Mouse (Mus musculus): ENCODE measurements at regions not wholly inside any gene's neighbourhood (a gene's known extent, or its start where the extent isn't known, plus 50 kb on each side); places are given as distances from the start of the nearest gene placed in this dataset.

GRCm38 (mm10) chr4:75714652-75715051, 436.5 kb upstream of the Dmac1 start:
- DNase-seq (ENCODE audit: low spot score) (no peak), ATAC-seq (ENCODE audit: extremely low read depth, insufficient number of reproducible peaks, low FRiP score, poor library complexity, severe bottlenecking) (no peak)
- Histone ChIP-seq H3K27me3 (ENCODE audit: insufficient read depth, low read length) (no peaks in the 10 kb centered on the region), H3K9me3 (replicated peaks) (no peaks in the 10 kb centered on the region), H3K4me1 (ENCODE audit: insufficient read depth, low read depth, low read length) (peaks cover 16% of the 10 kb centered on the region), H3K4me3 (ENCODE audit: low read depth, low read length) (no peak overlapping the region), H3K36me3 (replicated peaks) (no peaks in the 10 kb centered on the region)
- no peak for TF ChIP-seq CTCF (IDR thresholded peaks at IDR 0.05; ENCODE audit: low read depth, low read length)
- TF ChIP-seq GATA2 (IDR thresholded peaks at IDR 0.05; ENCODE audit: borderline replicate concordance, low read depth, low read length): no peak
- TF ChIP-seq TAL1 (conservative IDR thresholded peaks at IDR 0.05; ENCODE audit: low read depth, low read length): no peak
- TF ChIP-seq POLR2AphosphoS5 (IDR thresholded peaks at IDR 0.05; ENCODE audit: insufficient replicate concordance, low read depth, low read length): no peak
- no peak for TF ChIP-seq GATA1 (IDR thresholded peaks at IDR 0.05; ENCODE audit: borderline replicate concordance, low read length)

DNA sequence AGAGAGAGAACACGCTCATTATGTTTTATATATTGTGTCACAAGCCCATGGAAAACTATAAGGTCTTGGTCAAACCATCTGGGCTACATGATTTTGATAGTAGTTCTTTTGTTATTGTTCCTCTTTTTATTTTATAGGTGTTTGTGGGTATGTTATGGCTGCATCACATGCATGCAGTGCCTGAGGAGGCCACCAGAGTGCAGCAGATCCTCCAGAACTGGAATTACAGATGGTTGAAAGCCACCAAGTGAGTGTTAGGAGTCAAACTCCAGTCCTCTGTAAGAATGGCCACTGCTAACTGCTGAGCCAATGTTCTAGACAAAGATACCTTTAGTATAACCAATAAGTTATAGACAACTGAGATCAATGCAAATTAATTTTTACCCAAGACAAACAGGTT, 435.9 kb upstream of the Dmac1 start:
- Histone ChIP-seq H3K4me3 (ENCODE audit: low read depth, low read length) (no peak overlapping the region), H3K27me3 (ENCODE audit: insufficient read depth, low read length) (no peaks in the 10 kb centered on the region), H3K9me3 (replicated peaks) (no peaks in the 10 kb centered on the region), H3K36me3 (replicated peaks) (no peaks in the 10 kb centered on the region), H3K4me1 (ENCODE audit: insufficient read depth, low read depth, low read length) (peaks cover 9% of the 10 kb centered on the region)
- TF ChIP-seq CTCF (IDR thresholded peaks at IDR 0.05; ENCODE audit: low read depth, low read length) (peak; percentile 78), GATA2 (IDR thresholded peaks at IDR 0.05; ENCODE audit: borderline replicate concordance, low read depth, low read length) (no peak), GATA1 (IDR thresholded peaks at IDR 0.05; ENCODE audit: borderline replicate concordance, low read length) (no peak), TAL1 (conservative IDR thresholded peaks at IDR 0.05; ENCODE audit: low read depth, low read length) (no peak), POLR2AphosphoS5 (IDR thresholded peaks at IDR 0.05; ENCODE audit: insufficient replicate concordance, low read depth, low read length) (no peak)
- DNase-seq (ENCODE audit: low spot score) (no peak), ATAC-seq (ENCODE audit: extremely low read depth, insufficient number of reproducible peaks, low FRiP score, poor library complexity, severe bottlenecking) (peak; percentile 40; the same call in 1 of the 2 replicates)

- no peak for TF ChIP-seq POLR2AphosphoS5 (IDR thresholded peaks at IDR 0.05; ENCODE audit: insufficient replicate concordance, low read depth, low read length)
- TF ChIP-seq TAL1 (conservative IDR thresholded peaks at IDR 0.05; ENCODE audit: low read depth, low read length): no peak
- no peak for TF ChIP-seq GATA2 (IDR thresholded peaks at IDR 0.05; ENCODE audit: borderline replicate concordance, low read depth, low read length)
- no peak for TF ChIP-seq GATA1 (IDR thresholded peaks at IDR 0.05; ENCODE audit: borderline replicate concordance, low read length)
- TF ChIP-seq CTCF (IDR thresholded peaks at IDR 0.05; ENCODE audit: low read depth, low read length): no peak
- Histone ChIP-seq H3K4me1 (ENCODE audit: insufficient read depth, low read depth, low read length) (no peaks in the 10 kb centered on the region), H3K36me3 (replicated peaks) (no peaks in the 10 kb centered on the region), H3K4me3 (ENCODE audit: low read depth, low read length) (no peak overlapping the region), H3K9me3 (replicated peaks) (no peaks in the 10 kb centered on the region), H3K27me3 (ENCODE audit: insufficient read depth, low read length) (no peaks in the 10 kb centered on the region)
- no peak for ATAC-seq (ENCODE audit: extremely low read depth, insufficient number of reproducible peaks, low FRiP score, poor library complexity, severe bottlenecking)
- no peak for DNase-seq (ENCODE audit: low spot score)
Measured at GRCm38 (mm10) chr4:75700780-75701378, 422.8 kb upstream of the Dmac1 start.

DNA sequence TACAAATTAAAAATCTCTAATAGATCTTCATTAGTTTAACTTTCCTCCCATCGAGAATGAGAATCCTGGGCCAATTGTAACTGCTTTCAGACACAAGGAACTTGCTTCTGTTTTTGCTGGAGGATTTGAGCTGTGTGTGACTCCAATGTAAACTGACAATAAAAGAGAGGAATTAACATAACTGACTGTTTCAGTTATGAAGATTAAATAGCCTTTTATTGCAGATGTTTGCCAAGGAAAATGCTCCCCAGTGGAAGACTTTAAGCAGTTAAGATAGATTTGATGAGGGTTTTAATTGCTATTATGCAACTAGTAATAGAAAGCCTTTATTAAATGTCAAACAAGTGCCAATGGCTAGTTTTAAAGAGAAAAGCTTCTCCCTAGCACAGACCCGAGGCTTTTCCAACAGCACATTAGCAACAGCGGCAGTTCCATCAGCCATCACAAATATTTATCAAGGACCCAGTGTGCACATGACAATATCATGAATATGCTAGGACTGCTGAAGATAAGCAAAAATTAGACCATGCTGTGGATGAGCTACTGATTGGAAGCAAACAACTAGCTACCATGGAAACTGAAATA, 398.6 kb upstream of the Dmac1 start:
- Histone ChIP-seq H3K4me1 (ENCODE audit: insufficient read depth, low read depth, low read length) (no peaks in the 10 kb centered on the region), H3K4me3 (ENCODE audit: low read depth, low read length) (no peak overlapping the region), H3K27me3 (ENCODE audit: insufficient read depth, low read length) (no peaks in the 10 kb centered on the region), H3K36me3 (replicated peaks) (no peaks in the 10 kb centered on the region), H3K9me3 (replicated peaks) (no peaks in the 10 kb centered on the region)
- TF ChIP-seq GATA1 (IDR thresholded peaks at IDR 0.05; ENCODE audit: borderline replicate concordance, low read length) (no peak), GATA2 (IDR thresholded peaks at IDR 0.05; ENCODE audit: borderline replicate concordance, low read depth, low read length) (no peak), TAL1 (conservative IDR thresholded peaks at IDR 0.05; ENCODE audit: low read depth, low read length) (no peak), POLR2AphosphoS5 (IDR thresholded peaks at IDR 0.05; ENCODE audit: insufficient replicate concordance, low read depth, low read length) (no peak), CTCF (IDR thresholded peaks at IDR 0.05; ENCODE audit: low read depth, low read length) (no peak)
- ATAC-seq (ENCODE audit: extremely low read depth, insufficient number of reproducible peaks, low FRiP score, poor library complexity, severe bottlenecking): no peak
- DNase-seq (ENCODE audit: low spot score): no peak

DNA sequence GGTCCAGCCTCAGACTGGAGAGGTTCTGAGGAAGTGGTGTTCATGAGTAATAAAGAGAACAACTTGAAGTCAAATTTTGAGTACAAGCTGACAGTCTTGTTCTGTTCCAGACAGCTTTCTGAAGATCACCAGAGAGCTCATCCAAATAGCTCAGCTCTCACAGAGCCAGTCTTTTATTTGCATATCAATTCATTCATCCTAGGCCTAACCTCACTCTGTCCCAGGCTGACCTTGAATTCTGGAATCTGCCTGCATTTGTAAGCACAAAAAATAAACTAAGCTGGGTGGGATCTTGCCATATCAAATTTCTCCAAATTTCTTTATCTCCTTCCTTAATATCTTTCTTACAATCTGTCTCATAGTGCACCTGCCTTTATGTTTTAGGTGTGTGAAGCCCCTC, 362.9 kb upstream of the Dmac1 start:
- ATAC-seq (ENCODE audit: extremely low read depth, insufficient number of reproducible peaks, low FRiP score, poor library complexity, severe bottlenecking) (no peak), DNase-seq (ENCODE audit: low spot score) (no peak)
- Histone ChIP-seq H3K36me3 (replicated peaks) (no peaks in the 10 kb centered on the region), H3K4me1 (ENCODE audit: insufficient read depth, low read depth, low read length) (no peaks in the 10 kb centered on the region), H3K27me3 (ENCODE audit: insufficient read depth, low read length) (no peaks in the 10 kb centered on the region), H3K9me3 (replicated peaks) (no peaks in the 10 kb centered on the region), H3K4me3 (ENCODE audit: low read depth, low read length) (no peak overlapping the region)
- TF ChIP-seq GATA2 (IDR thresholded peaks at IDR 0.05; ENCODE audit: borderline replicate concordance, low read depth, low read length) (no peak), TAL1 (conservative IDR thresholded peaks at IDR 0.05; ENCODE audit: low read depth, low read length) (no peak), POLR2AphosphoS5 (IDR thresholded peaks at IDR 0.05; ENCODE audit: insufficient replicate concordance, low read depth, low read length) (no peak), GATA1 (IDR thresholded peaks at IDR 0.05; ENCODE audit: borderline replicate concordance, low read length) (no peak), CTCF (IDR thresholded peaks at IDR 0.05; ENCODE audit: low read depth, low read length) (no peak)

DNA sequence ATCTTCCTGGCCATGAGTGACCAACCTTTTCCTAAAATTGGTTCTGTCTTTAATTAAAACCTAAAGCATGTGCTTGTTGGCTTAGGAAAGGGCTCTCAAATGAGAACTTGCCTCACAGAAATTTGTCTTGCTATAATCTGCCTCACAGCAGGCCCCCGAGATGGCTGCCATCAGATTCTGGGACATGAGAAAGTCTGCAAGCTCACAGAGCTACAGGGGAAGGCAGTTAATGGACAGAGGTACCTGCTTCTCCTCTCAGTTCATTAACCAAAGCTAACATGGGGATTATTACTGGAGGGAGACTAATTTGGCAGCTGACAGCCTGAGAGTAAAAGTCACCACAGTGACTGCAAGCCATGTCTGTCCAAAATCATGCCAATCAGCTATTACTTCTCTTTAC, 358.5 kb upstream of the Dmac1 start:
- H3K36me3 ChIP-seq (replicated peaks): no peaks in the 10 kb centered on the region
- H3K9me3 ChIP-seq (replicated peaks): no peaks in the 10 kb centered on the region
- no peak overlapping the region for H3K4me3 ChIP-seq (ENCODE audit: low read depth, low read length)
- no peak for ATAC-seq (ENCODE audit: extremely low read depth, insufficient number of reproducible peaks, low FRiP score, poor library complexity, severe bottlenecking)
- H3K27me3 ChIP-seq (ENCODE audit: insufficient read depth, low read length): no peaks in the 10 kb centered on the region
- H3K4me1 ChIP-seq (ENCODE audit: insufficient read depth, low read depth, low read length): no peaks in the 10 kb centered on the region
- no peak for TF ChIP-seq GATA1 (IDR thresholded peaks at IDR 0.05; ENCODE audit: borderline replicate concordance, low read length)
- no peak for TF ChIP-seq CTCF (IDR thresholded peaks at IDR 0.05; ENCODE audit: low read depth, low read length)
- TF ChIP-seq TAL1 (conservative IDR thresholded peaks at IDR 0.05; ENCODE audit: low read depth, low read length): no peak
- TF ChIP-seq GATA2 (IDR thresholded peaks at IDR 0.05; ENCODE audit: borderline replicate concordance, low read depth, low read length): no peak
- TF ChIP-seq POLR2AphosphoS5 (IDR thresholded peaks at IDR 0.05; ENCODE audit: insufficient replicate concordance, low read depth, low read length): no peak
- DNase-seq (ENCODE audit: low spot score): no peak

Measured in G1E (cell line).